Mouse (Mus musculus): ENCODE results near the gene Kcnmb2. TPM values are rescaled to one million over a fixed set of nuclear protein-coding genes. Genes with fewer than 3 reads are reported as not detected.

Kcnmb2 gene
- polyA plus RNA-seq, 1 experiment from 2014 or later = 2.5 TPM

DNA sequence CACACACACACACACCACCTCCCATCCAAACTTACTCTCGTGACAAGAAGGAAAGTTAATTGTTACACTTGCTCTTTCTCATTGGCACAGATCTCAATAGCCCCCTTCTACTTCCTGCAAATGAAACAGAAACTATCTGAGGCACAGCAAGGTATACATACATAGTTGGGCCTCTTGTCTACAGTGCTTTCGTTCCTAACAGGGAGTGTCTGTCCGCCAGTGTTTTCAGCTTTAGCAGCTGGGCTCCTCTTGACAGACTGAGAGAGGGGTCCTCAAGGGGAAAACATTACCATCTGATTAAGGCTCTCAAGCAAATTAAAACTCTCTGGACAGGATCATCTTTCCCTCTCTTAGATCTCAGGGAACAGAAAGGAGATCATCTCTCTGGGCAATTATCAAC is 51.9 kb downstream of the Kcnmb2 start:
- WGBS = 27% methylated on average over 3 of the region's 3 CpGs
- Histone ChIP-seq H3K4me2 (replicated peaks) (no peak overlapping the region), H3K4me1 (replicated peaks) (no peaks in the 10 kb centered on the region), H3K27me3 (replicated peaks) (no peaks in the 10 kb centered on the region), H3K27ac (no peak overlapping the region), H3K4me3 (replicated peaks) (no peak overlapping the region), H3K9ac (no peak overlapping the region), H3K9me3 (no peaks in the 10 kb centered on the region), H3K36me3 (no peaks in the 10 kb centered on the region)
- no peak; the same call in 1 of the 2 replicates for ATAC-seq

DNA sequence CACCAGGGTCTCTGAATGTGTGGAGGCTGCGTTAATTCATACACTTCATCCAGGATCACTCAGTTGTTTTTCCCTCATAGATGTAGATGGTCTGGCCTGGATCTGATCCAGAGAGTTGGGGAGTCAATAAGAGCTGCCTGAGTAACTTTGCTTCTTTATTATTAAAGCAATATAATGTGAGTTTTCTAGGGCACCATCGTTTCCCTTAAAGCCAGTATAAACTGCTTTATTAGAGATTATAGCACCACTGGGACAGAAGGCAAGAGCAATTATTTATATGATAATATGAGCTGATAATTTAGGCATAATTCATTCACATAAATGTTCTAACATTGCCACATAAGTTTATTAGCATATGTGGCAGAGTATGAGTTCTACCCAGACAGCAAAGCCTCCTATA is 52.7 kb downstream of the Kcnmb2 start:
- Histone ChIP-seq H3K27ac (no peak overlapping the region), H3K9ac (no peak overlapping the region), H3K4me1 (replicated peaks) (no peaks in the 10 kb centered on the region), H3K9me3 (no peaks in the 10 kb centered on the region), H3K4me2 (replicated peaks) (no peak overlapping the region), H3K36me3 (no peaks in the 10 kb centered on the region), H3K4me3 (replicated peaks) (no peak overlapping the region), H3K27me3 (replicated peaks) (no peaks in the 10 kb centered on the region)
- no peak for ATAC-seq
- 79% methylated on average over 2 of the region's 2 CpGs for WGBS

DNA sequence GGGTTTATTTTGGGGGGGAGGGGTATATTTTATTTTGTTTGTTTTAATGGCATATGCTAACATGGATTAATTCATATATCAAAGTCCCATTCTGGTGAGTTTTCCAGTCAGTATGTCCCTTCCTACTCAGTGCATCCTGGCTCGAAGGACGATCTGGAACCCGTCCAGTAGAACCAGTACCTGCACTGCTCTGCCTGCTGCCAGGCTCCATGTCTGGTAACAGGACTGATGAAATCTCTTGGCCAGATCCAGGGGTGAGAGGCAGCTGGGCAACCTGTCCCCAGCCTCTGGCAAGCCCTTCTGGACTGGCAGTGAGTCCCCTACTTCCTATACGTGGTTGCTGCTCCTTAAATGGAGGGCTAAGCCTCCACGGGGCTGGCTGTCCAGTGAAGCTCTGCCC is 57.5 kb downstream of the Kcnmb2 start:
- no peaks in the 10 kb centered on the region for H3K27me3 ChIP-seq (replicated peaks)
- WGBS = 72% methylated on average over 5 of the region's 5 CpGs
- H3K4me3 ChIP-seq (replicated peaks) = no peak overlapping the region
- no peak overlapping the region for H3K4me2 ChIP-seq (replicated peaks)
- no peak overlapping the region for H3K9ac ChIP-seq
- no peaks in the 10 kb centered on the region for H3K36me3 ChIP-seq
- no peak overlapping the region for H3K27ac ChIP-seq
- no peaks in the 10 kb centered on the region for H3K9me3 ChIP-seq
- ATAC-seq = no peak
- H3K4me1 ChIP-seq (replicated peaks) = no peaks in the 10 kb centered on the region

DNA sequence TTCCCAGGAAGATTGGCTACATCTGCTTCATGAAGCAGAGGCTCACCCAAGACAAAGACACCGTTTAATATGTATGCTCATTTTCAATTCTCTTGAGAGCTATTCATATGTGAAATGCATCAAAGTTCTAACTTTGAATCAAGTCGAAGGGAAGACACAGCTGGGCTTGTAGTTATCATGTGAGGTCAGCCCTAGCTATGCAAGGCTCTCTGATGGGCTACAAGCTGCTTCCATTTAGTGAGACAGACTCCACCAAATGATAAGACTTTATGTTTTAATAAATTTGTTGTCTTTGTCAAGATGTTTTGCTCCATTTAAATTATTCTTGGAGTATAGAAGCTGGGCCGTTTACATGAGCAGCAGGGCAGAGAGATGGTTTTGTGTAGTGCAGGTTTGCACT is 58.9 kb downstream of the Kcnmb2 start:
- ATAC-seq = no peak

DNA sequence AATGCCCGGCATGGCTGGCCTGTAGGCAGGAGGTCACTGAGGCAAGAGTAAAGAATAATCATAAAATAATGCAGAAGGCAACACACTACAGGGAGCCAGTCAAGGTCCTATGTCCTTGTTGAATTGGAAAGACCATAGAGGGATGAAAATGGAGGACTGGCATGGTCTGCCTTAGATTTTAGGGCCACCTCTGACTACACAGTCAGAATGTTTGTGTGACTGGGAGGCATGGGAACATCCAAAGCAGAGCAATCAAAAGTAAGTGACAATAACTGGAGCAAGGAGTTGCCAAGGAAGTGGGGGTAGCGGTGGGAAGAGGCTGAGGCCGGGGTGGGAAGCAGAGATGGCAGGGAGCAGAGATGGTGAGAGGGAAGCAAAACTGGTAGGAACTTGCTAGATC is 60.8 kb downstream of the Kcnmb2 start:
- no peak overlapping the region for H3K4me3 ChIP-seq (replicated peaks)
- H3K27me3 ChIP-seq (replicated peaks) = no peaks in the 10 kb centered on the region
- no peak for ATAC-seq
- H3K4me1 ChIP-seq (replicated peaks) = no peaks in the 10 kb centered on the region
- no peak overlapping the region for H3K4me2 ChIP-seq (replicated peaks)
- WGBS = 94% methylated on average over 3 of the region's 3 CpGs
- H3K36me3 ChIP-seq = no peaks in the 10 kb centered on the region
- H3K27ac ChIP-seq = no peak overlapping the region
- H3K9ac ChIP-seq = no peak overlapping the region
- no peaks in the 10 kb centered on the region for H3K9me3 ChIP-seq

More for the DNA sequence above, 58.9 kb downstream of the Kcnmb2 start:
- Histone ChIP-seq H3K27me3 (replicated peaks) (no peaks in the 10 kb centered on the region), H3K4me2 (replicated peaks) (no peak overlapping the region), H3K4me3 (replicated peaks) (no peak overlapping the region), H3K27ac (no peak overlapping the region), H3K36me3 (no peaks in the 10 kb centered on the region), H3K9me3 (no peaks in the 10 kb centered on the region), H3K9ac (no peak overlapping the region), H3K4me1 (replicated peaks) (no peaks in the 10 kb centered on the region)
- 68% methylated on average over 3 of the region's 3 CpGs for WGBS

DNA sequence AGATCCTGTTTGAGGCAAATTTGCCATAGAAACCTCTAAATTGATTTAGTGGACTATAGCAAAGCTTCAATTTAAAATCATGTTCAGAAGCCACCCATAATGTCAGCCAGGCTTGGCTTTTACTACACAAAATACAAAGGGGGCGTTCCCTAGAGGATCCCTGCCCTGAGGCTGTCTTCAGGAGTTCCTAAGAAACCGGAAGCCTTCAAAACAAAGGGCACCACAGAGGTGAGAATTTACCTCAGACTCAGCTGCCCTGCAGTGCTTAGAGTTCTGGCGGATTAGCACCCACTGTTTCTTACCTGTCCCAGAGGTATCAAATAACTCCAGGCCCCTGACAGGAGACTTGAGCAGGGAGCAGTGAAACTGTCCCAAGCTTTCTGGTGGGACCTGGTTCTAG is 77.4 kb downstream of the Kcnmb2 start:
- Histone ChIP-seq H3K4me1 (replicated peaks) (no peaks in the 10 kb centered on the region), H3K36me3 (no peaks in the 10 kb centered on the region), H3K9me3 (no peaks in the 10 kb centered on the region), H3K4me3 (replicated peaks) (no peak overlapping the region), H3K4me2 (replicated peaks) (no peak overlapping the region), H3K27ac (no peak overlapping the region), H3K9ac (no peak overlapping the region), H3K27me3 (replicated peaks) (no peaks in the 10 kb centered on the region)
- WGBS = 33% methylated on average over 3 of the region's 3 CpGs
- no peak for ATAC-seq

DNA sequence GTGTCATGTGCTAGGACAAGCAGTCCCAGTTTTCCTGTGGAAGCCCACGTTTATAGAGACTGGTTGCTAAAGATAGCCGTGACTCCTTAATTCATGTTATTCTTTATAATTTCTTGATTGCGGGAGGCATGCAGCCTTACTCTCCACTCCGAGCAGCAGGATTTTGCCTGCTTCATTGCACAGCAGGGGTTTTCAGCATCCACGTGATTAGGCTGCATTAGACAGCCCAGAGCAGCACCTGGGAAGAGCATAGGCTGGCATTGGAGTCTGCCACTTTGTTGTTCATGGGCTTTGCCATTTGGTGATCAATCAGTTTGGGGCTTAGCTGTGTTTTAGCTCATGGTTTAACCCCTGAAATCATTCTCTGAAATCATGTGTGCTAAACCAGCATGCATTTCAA is 80.1 kb downstream of the Kcnmb2 start:
- ATAC-seq = no peak
- WGBS = 71% methylated on average over 5 of the region's 5 CpGs

DNA sequence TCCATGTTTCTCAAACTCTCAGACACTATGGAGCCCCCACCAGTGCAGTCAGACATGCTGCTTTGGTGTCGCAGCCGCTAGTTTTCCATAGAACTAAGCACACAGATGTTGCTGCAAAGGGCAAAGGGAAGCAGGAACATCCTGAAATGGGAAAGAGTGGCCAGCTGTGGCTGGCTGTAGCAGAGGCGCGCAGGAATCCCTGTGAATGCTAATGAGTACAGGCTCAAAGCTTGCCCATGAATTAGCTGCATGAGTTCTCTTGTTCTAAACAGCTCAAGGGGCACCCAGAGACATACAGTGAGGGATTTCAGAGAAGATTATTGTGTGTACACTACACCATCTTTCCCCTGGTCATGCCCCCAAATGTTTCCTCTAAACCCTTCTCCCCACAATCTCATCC is 82.8 kb downstream of the Kcnmb2 start:
- no peak overlapping the region for H3K9ac ChIP-seq
- H3K36me3 ChIP-seq = no peaks in the 10 kb centered on the region
- no peak overlapping the region for H3K27ac ChIP-seq
- no peak for ATAC-seq
- H3K4me2 ChIP-seq (replicated peaks) = no peak overlapping the region
- H3K27me3 ChIP-seq (replicated peaks) = no peaks in the 10 kb centered on the region
- H3K4me1 ChIP-seq (replicated peaks) = no peaks in the 10 kb centered on the region
- no peak overlapping the region for H3K4me3 ChIP-seq (replicated peaks)
- H3K9me3 ChIP-seq = no peaks in the 10 kb centered on the region
- 80% methylated on average over 4 of the region's 4 CpGs for WGBS

More for the DNA sequence above, 80.1 kb downstream of the Kcnmb2 start:
- no peak overlapping the region for H3K4me2 ChIP-seq (replicated peaks)
- H3K27me3 ChIP-seq (replicated peaks) = no peaks in the 10 kb centered on the region
- H3K27ac ChIP-seq = no peak overlapping the region
- H3K9ac ChIP-seq = no peak overlapping the region
- no peaks in the 10 kb centered on the region for H3K36me3 ChIP-seq
- H3K9me3 ChIP-seq = no peaks in the 10 kb centered on the region
- H3K4me1 ChIP-seq (replicated peaks) = no peaks in the 10 kb centered on the region
- no peak overlapping the region for H3K4me3 ChIP-seq (replicated peaks)

DNA sequence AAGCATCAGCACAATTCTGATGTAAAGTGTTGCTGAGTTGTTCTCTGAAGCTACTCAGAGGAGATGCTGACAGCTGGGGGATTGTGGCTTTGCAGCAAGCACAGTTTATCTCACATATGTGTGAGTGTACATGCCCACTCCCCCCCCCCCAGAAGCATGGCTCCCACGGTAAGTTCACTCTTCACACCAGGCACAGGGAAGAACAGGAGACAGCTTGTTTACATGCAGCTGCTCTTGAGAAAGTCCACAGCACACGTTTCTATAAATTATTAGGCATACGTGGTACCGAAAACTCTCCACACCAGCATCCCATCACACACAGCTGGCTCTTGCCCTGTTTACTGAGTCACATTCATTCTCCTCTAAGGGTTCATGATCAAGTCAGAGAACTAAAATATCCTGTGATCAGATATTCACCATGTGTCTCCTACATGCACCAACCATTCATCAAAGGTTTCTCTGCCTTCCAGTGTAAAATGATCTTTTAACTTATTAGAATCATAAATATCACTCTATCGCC is 89.3 kb downstream of the Kcnmb2 start:
- no peak overlapping the region for H3K4me2 ChIP-seq (replicated peaks)
- no peak overlapping the region for H3K27ac ChIP-seq
- H3K4me3 ChIP-seq (replicated peaks) = no peak overlapping the region
- no peak for ATAC-seq
- no peaks in the 10 kb centered on the region for H3K9me3 ChIP-seq
- H3K4me1 ChIP-seq (replicated peaks) = peaks cover 3% of the 10 kb centered on the region; the same call in 1 of the 2 replicates
- H3K36me3 ChIP-seq = no peaks in the 10 kb centered on the region
- WGBS = 36% methylated on average over 5 of the region's 5 CpGs
- no peaks in the 10 kb centered on the region for H3K27me3 ChIP-seq (replicated peaks)
- H3K9ac ChIP-seq = no peak overlapping the region

DNA sequence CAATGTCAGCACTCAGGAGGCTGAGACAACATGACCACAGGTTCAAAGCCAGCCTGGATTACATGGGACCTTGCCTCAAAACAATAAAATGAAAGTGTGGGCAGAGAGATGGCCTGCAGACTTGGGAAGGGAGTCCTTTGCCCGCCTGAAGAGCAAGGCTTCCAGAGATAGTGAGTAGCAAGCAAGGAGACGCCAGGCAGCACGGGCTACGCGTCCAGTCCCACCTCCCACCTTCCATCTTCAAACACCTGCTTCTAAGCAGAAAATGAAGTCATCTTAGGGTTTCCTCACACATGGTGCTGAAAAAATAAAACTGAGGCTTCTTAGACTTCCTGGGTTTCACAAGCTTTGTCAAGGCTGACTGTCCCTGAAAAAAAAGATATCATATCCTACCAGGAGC is 109.3 kb downstream of the Kcnmb2 start:
- no peak overlapping the region for H3K4me3 ChIP-seq (replicated peaks)
- WGBS = 91% methylated on average over 5 of the region's 5 CpGs
- no peaks in the 10 kb centered on the region for H3K9me3 ChIP-seq
- H3K9ac ChIP-seq = no peak overlapping the region
- no peaks in the 10 kb centered on the region for H3K27me3 ChIP-seq (replicated peaks)
- H3K36me3 ChIP-seq = no peaks in the 10 kb centered on the region
- H3K4me2 ChIP-seq (replicated peaks) = no peak overlapping the region
- H3K27ac ChIP-seq = no peak overlapping the region
- H3K4me1 ChIP-seq (replicated peaks) = no peaks in the 10 kb centered on the region
- no peak for ATAC-seq

DNA sequence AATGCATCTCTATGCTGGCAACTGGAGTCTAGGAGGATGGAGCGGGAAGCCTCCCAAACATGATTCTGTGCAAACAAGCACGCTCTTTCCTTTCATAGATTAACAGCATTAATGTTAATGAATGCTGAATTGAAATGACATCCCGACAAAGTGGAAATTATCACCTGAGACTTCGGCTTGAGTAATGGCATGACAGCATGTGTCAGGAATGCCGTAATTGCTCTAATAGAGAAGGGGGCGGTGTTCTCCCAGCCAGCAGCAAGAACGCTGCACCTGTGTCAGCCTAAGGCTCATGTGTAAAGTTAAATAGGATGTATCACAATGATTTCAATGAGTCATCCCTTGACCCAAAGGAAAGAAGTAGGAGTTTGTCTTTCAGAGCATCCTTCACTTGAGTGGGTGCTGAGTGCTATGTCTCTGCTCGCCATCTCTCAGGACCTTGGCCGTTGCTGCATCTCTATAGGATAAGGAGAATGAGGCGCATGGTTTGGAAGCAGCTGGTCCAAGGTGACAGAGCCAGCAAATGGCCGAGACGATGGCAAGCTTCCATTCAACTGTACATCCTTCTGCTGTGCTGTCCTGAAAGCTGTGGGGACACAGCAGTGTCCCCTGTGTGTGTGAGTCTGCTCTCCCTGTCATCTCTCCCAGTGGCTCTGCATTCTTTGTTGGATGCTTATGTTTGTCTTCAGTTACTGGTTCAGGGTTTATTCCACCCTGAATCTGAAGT is 110.1 kb downstream of the Kcnmb2 start:
- Histone ChIP-seq H3K9me3 (no peaks in the 10 kb centered on the region), H3K4me3 (replicated peaks) (no peak overlapping the region), H3K27ac (no peak overlapping the region), H3K4me2 (replicated peaks) (no peak overlapping the region), H3K36me3 (no peaks in the 10 kb centered on the region), H3K4me1 (replicated peaks) (no peaks in the 10 kb centered on the region), H3K9ac (no peak overlapping the region), H3K27me3 (replicated peaks) (no peaks in the 10 kb centered on the region)
- no peak for ATAC-seq
- WGBS = 82% methylated on average over 12 of the region's 12 CpGs

DNA sequence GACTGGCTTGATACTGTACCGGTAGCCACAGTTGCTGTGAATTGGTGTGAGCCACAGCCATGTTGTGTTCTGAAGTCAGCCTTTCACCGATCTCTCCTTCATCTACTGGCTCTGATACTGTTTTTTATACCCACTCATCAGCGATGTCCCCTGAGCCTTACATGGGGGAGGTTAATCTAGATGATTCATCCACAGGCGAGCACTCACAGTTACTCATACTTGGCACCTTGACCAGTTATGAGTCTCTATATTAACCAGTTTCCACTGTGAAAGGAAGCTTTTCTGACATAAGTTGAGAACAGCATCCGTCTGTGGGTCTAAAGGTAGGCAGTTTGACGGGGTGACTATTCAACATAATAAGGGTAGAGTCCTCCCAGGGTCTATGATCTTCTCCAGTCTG is 118.7 kb downstream of the Kcnmb2 start:
- Histone ChIP-seq H3K4me1 (replicated peaks) (no peaks in the 10 kb centered on the region), H3K4me2 (replicated peaks) (no peak overlapping the region), H3K9ac (no peak overlapping the region), H3K9me3 (no peaks in the 10 kb centered on the region), H3K36me3 (no peaks in the 10 kb centered on the region), H3K27me3 (replicated peaks) (no peaks in the 10 kb centered on the region), H3K4me3 (replicated peaks) (no peak overlapping the region), H3K27ac (no peak overlapping the region)
- WGBS = 90% methylated on average over 6 of the region's 6 CpGs
- no peak for ATAC-seq

DNA sequence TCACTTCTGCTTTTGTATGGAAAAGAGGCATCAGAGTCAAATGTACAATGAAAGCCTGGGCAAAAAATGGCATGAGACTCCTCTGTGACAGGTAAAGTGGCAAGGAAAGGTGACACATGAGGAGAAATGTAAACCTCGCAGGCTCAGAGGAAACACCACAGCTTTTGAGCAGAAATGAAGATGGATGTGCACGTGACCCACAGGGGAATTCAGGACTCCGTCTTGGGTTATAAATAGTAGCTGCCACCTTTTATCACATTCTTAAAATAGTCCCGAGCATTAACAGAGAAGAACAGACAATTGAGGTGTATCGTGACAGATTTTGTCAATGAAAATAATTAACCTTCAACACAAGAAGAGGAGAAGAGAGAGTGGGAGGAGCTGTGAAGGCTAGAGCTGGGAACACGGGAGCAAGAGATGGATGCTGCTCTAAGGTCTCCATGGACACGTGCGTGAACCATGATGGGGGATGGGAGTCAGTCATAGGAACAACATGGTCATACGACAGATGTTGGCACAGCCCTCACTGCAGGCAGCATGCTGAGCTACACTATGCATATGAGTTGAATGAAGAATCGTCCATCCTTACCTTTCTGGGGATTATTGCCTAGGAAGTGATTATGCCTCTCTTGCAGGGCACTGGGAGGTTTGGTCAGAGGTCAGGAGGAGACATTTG is 127.2 kb downstream of the Kcnmb2 start:
- WGBS = 76% methylated on average over 10 of the region's 10 CpGs
- no peaks in the 10 kb centered on the region for H3K27me3 ChIP-seq (replicated peaks)
- H3K27ac ChIP-seq = no peak overlapping the region
- H3K9me3 ChIP-seq = no peaks in the 10 kb centered on the region
- no peak overlapping the region for H3K4me3 ChIP-seq (replicated peaks)
- no peak for ATAC-seq
- no peaks in the 10 kb centered on the region for H3K4me1 ChIP-seq (replicated peaks)
- no peak overlapping the region for H3K9ac ChIP-seq
- no peak overlapping the region for H3K4me2 ChIP-seq (replicated peaks)
- H3K36me3 ChIP-seq = no peaks in the 10 kb centered on the region

Data from intestine, embryonic 15.5 days (tissue).